Mouse (Mus musculus) liver (tissue): Measurements from ENCODE around the gene Ubc.
A peak's percentile ranks its signal among the peaks of the same experiment; 100 is the strongest.
"Not testable (repeated sequence)": the region's sequence is repeated elsewhere in the genome, so short reads cannot be mapped to it uniquely, and the experiment has no call there.

Source experiments
- DNase-seq: peaks from one replicate; pipeline ENCODE4 v3.0.0-alpha.2; 2020; ENCODE audit warnings: mixed read lengths

Ubc gene

GRCm38 (mm10) chr5:125403481-125404465, 13.8 kb upstream of the Ubc start:
- peak; percentile 81 for DNase-seq

DNA sequence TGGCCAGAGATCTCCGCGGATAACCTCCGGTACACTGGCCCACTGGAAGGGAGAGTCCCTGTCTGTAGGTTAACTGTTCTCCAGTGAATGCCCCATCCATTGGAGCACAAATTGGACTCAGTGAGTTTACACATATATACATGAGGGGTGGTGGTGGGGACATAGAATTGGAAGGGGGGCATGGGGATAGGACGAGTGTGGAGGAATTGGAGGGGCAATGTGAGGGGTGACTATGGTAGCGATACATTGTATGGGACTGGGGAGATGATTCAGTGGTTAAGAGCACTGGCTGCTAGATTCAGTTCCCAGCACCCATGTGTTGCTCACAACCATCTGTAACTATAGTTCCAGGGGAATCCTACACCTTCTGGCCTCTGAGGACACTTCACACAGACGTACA, 13.0 kb upstream of the Ubc start:
- no peak for DNase-seq

DNA sequence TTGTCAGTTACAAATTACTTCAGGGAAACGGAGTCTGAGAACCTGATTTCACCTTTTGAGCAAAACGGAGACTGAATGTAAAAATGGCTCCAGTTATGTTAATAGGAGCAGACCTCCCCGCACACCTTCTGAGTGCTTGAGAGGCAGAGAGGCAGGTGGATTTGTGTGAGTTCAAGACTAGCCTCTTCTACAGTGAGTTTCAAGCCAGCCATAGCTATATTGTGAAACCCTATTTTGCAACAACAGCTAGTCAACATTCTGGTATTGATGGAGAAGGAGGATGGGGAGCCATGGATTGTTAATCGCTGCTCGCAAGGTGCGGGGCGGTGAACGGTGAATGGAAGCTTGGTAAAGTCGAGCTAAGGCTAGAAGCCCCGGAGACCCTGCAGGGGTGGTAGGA, 12.5 kb upstream of the Ubc start:
- no peak for DNase-seq

- DNase-seq = no peak
Observed at GRCm38 (mm10) chr5:125400903-125401302, 10.9 kb upstream of the Ubc start.

DNA sequence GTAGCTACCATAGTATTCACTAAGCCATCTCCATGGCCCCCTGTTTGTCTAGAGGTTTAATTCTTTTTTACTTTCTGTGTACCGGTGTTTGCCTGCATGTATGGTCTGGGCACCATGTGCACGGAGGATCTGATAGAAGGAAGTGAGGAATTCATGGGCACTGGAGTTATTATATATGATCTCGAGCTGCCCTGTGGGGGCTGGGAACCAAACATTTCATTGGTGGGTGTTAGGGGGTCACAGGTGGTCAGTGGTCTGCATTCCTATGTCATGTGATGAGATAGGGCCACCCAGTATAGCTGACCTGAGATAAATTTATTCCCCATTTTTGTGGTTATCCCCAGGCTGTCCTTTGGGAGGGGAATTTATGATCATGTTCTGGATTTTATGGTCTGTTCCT, 5.0 kb upstream of the Ubc start:
- DNase-seq = no peak

- peak; percentile 91 for DNase-seq
Observed at GRCm38 (mm10) chr5:125393622-125394603, 3.9 kb upstream of the Ubc start.

DNA sequence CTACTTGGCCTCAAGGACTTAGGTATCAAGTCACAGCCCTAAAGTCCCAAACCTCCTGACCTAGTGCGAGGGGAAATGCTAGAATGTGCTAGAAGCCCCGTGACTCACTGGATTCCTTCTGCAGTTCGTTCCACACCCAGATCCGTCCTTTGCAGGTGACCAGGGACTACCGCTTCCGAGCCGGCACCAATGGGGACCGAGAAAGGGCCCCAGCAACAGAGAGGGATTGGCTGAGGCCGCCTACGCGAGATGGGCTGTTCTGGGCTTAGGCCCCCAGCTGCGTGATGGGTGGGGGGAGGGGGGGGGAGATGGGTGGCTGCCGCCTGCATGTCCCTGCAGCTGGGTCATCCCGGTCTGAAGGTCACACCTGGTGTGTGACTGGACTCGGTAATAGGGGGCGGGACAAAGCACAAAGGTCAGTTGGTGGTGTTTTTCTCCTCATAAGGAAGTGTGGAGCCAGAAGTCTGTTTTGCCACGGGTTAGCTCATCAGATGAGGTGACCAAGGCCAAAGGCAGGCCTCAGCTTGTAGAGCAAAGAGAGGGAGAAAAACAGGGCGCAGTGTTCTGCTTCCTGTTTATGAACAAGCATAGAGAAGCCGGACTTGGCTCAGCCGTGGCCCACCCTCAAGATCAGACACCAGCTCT, 3.1 kb upstream of the Ubc start:
- peak; percentile 95 for DNase-seq

DNA sequence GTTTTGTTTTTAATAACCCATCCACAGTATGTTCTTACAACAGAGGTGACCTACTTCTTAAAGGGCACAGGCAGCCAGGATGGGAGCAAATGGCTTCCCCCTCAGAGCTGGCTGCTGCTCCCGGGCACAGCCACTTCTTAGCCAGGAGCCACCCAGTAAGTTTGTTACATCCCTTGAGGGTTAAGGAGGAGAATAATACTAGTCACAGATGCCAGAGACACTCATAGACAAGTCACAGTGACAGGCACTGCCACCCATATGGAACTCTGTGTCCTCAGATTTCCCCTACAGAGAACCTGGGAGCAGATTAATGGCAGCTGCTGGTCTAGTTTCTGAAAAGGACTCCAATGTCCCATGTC, 2.6 kb upstream of the Ubc start:
- DNase-seq = no peak

DNA sequence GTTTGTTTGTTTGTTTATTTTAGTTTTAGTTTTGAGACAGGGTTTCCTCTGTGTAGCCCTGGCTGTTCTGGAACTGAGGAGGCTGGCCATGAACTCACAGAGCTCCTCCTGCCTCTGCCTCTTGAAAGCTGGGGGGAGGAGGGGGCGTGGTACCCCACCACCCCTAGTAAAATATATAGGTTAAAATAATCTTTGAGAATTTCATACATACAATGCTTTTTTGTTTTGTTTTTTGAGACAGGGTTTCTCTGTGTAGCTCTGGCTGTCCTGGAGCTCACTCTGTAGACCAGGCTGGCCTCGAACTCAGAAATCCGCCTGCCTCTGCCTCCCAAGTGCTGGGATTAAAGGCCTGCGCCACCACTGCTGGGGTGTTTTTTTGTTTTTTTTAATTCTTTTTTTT, 2.2 kb upstream of the Ubc start:
- DNase-seq = not testable (repeated sequence)

GRCm38 (mm10) chr5:125391609-125392008, 1.6 kb upstream of the Ubc start:
- no peak for DNase-seq

DNA sequence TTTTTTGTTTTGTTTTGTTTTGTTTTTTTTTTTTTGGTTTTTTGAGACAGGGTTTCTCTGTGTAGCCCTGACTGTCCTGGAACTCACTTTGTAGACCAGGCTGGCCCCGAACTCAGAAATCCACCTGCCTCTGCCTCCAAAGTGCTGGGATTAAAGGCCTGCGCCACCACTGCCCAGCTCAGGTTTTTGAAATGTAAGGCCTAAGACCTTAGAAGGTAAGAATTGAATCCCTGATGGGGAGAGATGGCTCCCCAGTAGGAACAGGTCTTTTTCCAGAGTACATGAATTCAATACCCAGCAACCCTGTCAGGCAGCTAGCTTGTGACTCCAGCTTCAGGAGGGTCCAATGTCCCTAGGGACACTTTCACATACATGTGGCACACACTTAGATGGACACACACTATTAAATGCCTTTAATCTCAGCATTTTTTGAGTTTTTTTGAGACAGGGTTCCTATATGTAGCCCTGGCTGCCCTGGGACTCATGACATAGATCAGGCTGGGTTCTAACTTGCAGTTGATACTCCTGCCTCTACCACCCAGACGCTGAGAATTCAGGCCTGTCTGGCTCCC, 990 bp upstream of the Ubc start:
- DNase-seq = no peak

- peak; percentile 90 for DNase-seq
Observed at GRCm38 (mm10) chr5:125389131-125389578, 847 bp downstream of the Ubc start, which contains the start of gene Gm10382. TSS of gene Gm10382 (plus strand) at chr5:125389322.

DNA sequence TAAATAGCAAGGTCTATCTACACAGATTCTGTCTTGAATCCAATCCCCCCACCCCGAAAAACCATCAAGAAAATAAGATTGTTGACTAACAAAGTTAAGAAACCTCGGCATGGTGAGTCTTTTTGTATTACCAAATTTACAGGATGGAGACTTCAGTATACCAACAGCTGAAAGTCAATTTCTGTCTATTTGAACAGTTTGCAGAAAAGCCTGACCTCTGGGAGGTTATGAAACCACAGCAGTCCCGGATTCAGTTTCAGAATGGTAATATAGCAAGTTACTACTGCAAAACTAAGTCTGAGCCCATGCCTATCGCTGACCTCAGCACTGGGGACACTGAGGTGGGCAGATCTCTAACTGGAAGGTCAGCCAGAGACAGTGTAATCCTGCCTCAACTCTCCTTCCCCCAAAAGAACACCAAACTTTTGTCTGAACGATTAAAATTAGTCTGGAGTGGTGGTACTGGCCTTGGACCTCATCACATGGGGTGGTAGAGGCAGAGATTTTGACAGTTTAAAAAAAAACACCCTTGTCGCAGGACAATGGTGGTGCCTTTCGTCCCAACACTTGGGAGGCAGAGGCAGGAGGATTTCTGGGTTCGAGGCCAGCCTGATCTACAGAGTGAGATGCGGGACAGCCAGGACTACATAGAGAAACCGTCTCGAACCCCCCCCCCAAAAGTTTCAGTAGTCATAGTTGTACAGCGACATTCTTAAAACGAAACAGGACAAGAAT, 1.5 kb downstream of the Ubc start:
- DNase-seq = no peak

DNA sequence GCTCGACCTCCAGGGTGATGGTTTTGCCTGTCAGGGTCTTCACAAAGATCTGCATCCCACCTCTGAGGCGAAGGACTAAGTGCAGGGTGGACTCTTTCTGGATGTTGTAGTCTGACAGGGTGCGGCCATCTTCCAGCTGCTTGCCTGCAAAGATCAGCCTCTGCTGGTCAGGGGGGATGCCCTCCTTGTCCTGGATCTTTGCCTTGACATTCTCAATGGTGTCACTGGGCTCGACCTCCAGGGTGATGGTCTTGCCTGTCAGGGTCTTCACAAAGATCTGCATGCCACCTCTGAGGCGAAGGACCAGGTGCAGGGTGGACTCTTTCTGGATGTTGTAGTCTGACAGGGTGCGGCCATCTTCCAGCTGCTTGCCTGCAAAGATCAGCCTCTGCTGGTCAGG, 2.7 kb downstream of the Ubc start:
- not testable (repeated sequence) for DNase-seq

DNA sequence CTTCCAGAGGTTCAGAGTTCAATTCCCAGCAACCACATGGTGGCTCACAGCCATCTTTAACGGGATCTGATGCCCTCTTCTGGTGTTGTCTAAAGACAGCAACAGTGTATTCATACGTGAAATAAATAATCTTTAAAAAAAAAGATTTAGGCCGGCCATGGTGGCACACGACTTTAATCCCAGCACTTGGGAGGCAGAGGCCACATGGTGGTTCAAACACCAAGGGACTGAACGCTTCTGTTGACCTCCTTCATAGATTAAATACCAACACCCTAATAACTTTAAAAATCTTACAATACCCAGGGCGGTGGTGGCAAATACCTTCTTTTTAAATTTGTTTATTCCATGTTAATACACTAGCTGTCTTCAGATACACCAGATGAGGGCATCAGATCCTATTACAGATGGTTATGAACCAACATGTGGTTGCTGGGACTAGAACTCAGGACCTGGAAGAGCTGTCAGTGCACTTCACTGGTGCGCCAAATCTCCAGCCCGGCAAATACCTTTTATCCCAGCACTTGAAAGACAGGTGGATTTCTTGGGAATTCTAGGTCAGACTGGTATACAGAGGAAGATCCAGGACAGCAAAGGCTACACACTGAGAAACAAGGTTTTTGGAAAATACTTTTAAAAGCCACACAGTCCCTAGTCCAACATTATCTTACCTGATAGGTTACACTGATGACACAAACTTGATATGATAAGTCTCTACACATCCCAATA, 4.6 kb downstream of the Ubc start:
- no peak for DNase-seq

DNA sequence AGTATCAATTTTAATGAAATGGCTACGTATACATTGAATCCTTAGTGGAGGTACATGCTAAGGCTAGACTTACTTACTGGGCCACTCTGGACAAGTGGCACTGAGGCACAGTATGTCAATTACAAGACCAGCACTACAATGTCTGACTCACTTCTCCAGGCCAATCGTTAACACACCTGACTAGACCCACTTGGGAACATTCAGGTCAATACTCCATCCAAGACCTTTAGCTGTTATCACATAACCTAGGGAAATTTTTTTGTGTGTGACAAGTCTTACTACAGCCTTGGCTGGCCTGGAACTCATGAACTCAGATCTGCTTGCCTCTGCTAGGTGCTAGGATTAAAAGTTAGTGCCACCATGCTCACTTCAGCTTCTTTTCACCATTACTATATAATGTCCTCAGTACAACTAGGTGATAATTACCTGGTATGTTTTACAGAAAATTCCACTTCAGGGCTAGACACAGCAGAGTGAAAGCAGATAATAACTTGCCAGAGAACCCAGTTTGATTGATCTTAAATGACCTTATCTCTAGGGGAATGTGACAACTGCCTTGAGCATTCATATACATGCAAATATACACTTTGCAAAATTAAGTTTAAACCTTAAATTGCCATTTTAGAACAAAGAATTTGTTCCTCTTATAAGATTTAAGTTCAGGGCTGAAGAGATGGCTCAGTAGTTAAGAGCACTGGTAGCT, 5.3 kb downstream of the Ubc start:
- DNase-seq = no peak

GRCm38 (mm10) chr5:125383637-125384420, 6.2 kb downstream of the Ubc start:
- no peak for DNase-seq

GRCm38 (mm10) chr5:125382673-125383558, 7.1 kb downstream of the Ubc start:
- peak; percentile 55 for DNase-seq
